Mouse (Mus musculus): ENCODE measurements around the gene Ccdc85b. TPM values are rescaled to one million over a fixed set of nuclear protein-coding genes. Genes with fewer than 3 reads are reported as not detected.

The Ccdc85b gene
- polyA plus RNA-seq, 1 experiment from 2014 or later, result 12.9 TPM

DNA sequence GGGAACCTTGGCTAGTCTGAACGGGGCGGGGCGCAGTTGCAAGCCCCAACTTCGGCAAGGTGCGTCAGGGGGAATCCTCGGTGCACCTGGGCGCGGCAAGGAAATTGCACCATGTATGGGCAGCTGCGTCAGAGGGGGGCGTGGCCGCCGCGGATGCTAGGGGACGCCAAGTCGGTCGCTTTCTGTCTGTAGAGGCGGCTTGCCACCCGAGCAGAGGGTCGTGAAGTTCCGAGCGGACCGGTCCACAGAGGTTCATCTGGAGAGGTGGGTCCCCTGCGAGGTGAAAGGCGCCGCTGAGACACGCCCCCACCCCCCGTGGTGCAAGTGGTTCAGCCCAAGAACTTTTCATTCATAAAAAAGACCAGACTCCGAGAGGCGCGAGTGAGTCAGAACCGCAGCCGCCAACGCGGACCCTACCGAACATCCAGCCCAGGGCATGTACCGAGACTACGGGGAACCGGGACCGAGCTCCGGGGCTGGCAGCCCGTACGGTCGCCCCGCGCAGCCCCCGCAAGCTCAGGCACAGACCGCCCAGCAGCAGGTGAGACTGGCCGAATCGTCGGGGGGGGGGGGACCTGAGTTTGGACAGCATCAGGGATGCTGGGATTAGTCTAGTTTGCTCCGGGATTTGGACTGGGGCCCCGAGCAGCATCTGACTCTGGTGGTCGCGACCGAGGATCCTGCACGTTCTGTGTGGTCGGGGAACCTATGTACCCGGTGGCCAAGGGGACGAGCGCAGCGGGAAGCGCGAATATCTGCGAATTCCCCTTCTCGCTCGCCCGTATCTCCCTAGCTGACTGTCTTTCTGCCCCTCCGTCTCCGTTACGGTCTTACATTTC lies 10.0 kb downstream of the Ccdc85b start, which contains the start of gene Fosl1:
Fosl1 (plus strand) TSS at position 33 of the 839 bp plus-strand sequence.
- H3K4me3 ChIP-seq, result peak within 1 kb of the TSS; percentile 34
- ATAC-seq (ENCODE audit: low FRiP score, low read depth), result 0 out of 2 replicates have a peak, but pooled peaks have one; percentile 44

DNA sequence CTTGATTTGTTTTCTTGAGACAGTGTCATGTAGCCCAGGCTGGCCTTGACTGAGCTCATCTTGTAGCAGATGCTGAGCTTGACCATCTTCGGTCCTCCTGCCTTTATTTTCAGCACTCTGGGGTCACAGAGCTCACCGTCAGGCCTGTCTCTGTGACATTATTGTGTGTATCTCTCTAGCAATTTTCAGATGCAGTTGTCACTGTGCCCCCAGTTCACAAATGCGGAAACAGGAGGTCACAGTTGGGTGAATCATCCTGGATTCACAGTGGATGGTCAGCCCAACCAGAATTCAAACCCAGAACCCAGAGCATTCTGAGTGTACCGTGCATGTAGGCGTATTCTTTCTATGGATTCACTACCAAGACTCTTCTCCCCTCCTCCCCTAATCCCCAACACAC lies 11.9 kb downstream of the Ccdc85b start:
- Histone ChIP-seq H3K9me3 (no peaks in the 10 kb centered on the region), H3K4me2 (replicated peaks) (no peak overlapping the region), H3K4me1 (peaks cover 16% of the 10 kb centered on the region), H3K27ac (no peak overlapping the region), H3K27me3 (replicated peaks) (peaks cover 59% of the 10 kb centered on the region), H3K36me3 (no peaks in the 10 kb centered on the region), H3K4me3 (no peak overlapping the region), H3K9ac (no peak overlapping the region)
- WGBS, result 90% methylated on average over 5 of the region's 5 CpGs
- no peak for ATAC-seq (ENCODE audit: low FRiP score, low read depth)

More for the DNA sequence above, 10.0 kb downstream of the Ccdc85b start, which contains the start of gene Fosl1:
- peak within 1 kb of the TSS; percentile 54 for H3K9ac ChIP-seq
- H3K36me3 ChIP-seq, result no peaks in the 10 kb centered on the region
- no peaks in the 10 kb centered on the region for H3K9me3 ChIP-seq
- 1% methylated on average over 70 of the region's 70 CpGs for WGBS
- no peak within 1 kb of the TSS for H3K27ac ChIP-seq
- H3K4me2 ChIP-seq (replicated peaks), result peak within 1 kb of the TSS; percentile 95
- peaks cover 16% of the 10 kb centered on the region for H3K4me1 ChIP-seq
- peaks cover 60% of the 10 kb centered on the region for H3K27me3 ChIP-seq (replicated peaks)

DNA sequence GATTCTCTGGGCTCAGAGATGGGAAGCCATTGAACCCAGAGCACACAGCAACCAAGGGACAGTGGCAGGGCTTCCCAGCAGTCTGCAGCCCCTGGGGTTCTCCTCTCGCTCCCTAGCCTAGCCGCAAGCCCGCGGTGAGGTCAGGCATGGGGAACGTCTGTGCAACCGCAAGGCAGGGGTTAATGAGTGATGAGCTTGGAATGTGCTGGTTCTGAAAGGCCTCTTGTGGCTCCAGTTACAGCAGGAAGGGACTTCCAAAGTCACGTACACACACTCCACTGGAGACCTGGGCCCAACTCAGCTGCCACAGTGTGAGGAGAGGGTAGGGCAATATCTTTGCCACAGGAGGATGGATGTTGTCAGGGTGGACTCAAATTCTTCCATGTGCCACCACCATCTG lies 12.7 kb downstream of the Ccdc85b start:
- Histone ChIP-seq H3K4me2 (replicated peaks) (no peak overlapping the region), H3K36me3 (no peaks in the 10 kb centered on the region), H3K9ac (no peak overlapping the region), H3K27me3 (replicated peaks) (peaks cover 51% of the 10 kb centered on the region), H3K9me3 (peaks cover 7% of the 10 kb centered on the region; the same call in 1 of the 2 replicates), H3K4me3 (no peak overlapping the region), H3K4me1 (peaks cover 16% of the 10 kb centered on the region), H3K27ac (no peak overlapping the region)
- ATAC-seq (ENCODE audit: low FRiP score, low read depth), result no peak
- 42% methylated on average over 7 of the region's 7 CpGs for WGBS

DNA sequence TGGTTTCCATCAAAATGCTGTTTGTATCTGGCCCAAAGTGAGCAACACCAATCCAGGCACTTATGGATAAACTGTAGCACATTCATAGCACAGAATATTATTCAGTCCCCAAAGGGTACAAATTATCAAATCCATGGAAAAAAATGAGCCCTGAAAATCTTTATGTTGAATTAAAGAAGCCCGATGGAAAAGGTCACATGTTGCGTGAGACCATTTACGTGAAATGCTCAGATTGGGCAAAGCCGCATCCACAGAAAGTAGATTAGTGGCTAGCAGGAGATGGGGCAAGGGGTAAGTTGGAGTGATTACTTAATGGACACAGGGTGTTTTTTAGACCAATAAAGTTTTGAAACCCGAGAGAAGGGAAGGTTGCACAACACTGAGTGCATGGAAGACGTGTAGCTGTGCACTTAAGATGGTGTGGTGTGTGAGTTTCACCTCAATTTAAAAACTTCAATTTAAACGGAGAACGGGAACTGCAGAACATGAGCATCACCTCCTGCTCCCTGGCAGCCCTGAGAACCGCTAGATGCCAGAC lies 13.3 kb downstream of the Ccdc85b start:
- 74% methylated on average over 9 of the region's 9 CpGs for WGBS
- H3K4me3 ChIP-seq, result no peak overlapping the region
- H3K27ac ChIP-seq, result no peak overlapping the region
- peaks cover 46% of the 10 kb centered on the region for H3K27me3 ChIP-seq (replicated peaks)
- H3K4me2 ChIP-seq (replicated peaks), result no peak overlapping the region
- peaks cover 9% of the 10 kb centered on the region; the same call in 1 of the 2 replicates for H3K9me3 ChIP-seq
- peaks cover 16% of the 10 kb centered on the region for H3K4me1 ChIP-seq
- no peak overlapping the region for H3K9ac ChIP-seq
- ATAC-seq (ENCODE audit: low FRiP score, low read depth), result no peak
- H3K36me3 ChIP-seq, result no peaks in the 10 kb centered on the region

DNA sequence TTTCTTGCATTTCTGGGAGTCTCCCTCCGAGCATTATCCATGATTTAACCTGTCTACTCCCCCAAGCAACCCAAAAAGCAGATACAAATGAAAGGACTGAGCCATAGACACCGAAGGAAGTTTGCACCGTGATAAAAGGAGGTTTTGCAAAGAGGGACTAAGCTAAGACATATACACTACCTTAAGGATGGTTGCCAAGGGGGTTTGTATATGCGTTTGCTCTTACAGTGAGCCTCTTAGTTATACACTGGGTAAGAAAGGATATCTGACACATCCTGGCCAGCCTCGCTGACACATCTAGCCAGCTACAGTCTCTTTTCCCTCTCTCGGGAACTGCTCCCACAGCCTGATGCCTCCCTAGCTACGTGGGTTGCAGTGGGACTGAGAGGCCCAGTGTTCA lies 23.7 kb downstream of the Ccdc85b start:
- ATAC-seq (ENCODE audit: low FRiP score, low read depth), result no peak
- Histone ChIP-seq H3K27me3 (replicated peaks) (no peaks in the 10 kb centered on the region; the same call in 1 of the 2 replicates), H3K36me3 (no peaks in the 10 kb centered on the region; the same call in 1 of the 2 replicates), H3K4me2 (replicated peaks) (no peak overlapping the region), H3K9ac (no peak overlapping the region), H3K27ac (no peak overlapping the region), H3K4me3 (no peak overlapping the region), H3K9me3 (no peaks in the 10 kb centered on the region), H3K4me1 (peaks cover 8% of the 10 kb centered on the region)
- 68% methylated on average over 7 of the region's 7 CpGs for WGBS

GRCm38 (mm10) chr19:5432992-5433852 lies 24.5 kb downstream of the Ccdc85b start:
- H3K36me3 ChIP-seq, result no peaks in the 10 kb centered on the region; the same call in 1 of the 2 replicates
- H3K27ac ChIP-seq, result 0 out of 2 replicates have a peak overlapping the region, but pooled peaks have one; percentile 10
- H3K9ac ChIP-seq, result peak overlapping the region; percentile 23; the same call in 1 of the 2 replicates
- no peaks in the 10 kb centered on the region; the same call in 1 of the 2 replicates for H3K27me3 ChIP-seq (replicated peaks)
- peak overlapping the region; percentile 59 for H3K4me2 ChIP-seq (replicated peaks)
- 13% methylated on average over 16 of the region's 16 CpGs for whole genome bisulfite sequencing
- H3K4me1 ChIP-seq, result peaks cover 8% of the 10 kb centered on the region
- H3K4me3 ChIP-seq, result peak overlapping the region; percentile 24
- no peaks in the 10 kb centered on the region for H3K9me3 ChIP-seq
- no peak for ATAC-seq (ENCODE audit: low FRiP score, low read depth)

DNA sequence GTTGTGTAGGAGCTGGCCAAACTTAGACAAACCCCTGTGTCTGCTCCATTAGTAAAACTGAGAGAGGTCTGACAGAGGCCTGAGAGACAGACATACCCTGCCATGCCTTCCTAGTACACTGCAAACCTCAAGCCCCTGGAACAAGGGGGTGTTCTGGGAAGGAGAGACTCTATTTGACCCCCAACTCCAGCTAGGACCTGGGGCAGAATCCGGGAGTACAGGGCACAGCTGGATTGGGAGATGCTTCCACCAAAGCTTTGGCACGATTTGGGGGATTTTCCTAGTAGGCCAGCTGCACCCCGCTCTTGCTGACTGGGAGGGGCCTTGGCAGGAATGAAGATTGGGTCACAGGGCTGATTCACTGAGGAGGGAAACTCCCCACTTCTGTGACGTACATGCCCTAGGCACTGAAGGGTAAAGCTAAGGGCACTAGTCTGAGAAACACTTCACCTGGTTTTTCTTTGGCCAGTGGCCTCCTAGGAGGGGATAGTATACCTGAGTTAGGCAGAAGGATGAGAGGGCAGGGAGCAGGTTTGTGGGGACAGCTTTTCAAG lies 25.7 kb downstream of the Ccdc85b start:
- no peak overlapping the region for H3K4me2 ChIP-seq (replicated peaks)
- H3K4me3 ChIP-seq, result no peak overlapping the region
- no peak for ATAC-seq (ENCODE audit: low FRiP score, low read depth)
- 84% methylated on average over 4 of the region's 4 CpGs for WGBS
- H3K9me3 ChIP-seq, result no peaks in the 10 kb centered on the region
- peaks cover 4% of the 10 kb centered on the region for H3K36me3 ChIP-seq
- no peaks in the 10 kb centered on the region; the same call in 1 of the 2 replicates for H3K27me3 ChIP-seq (replicated peaks)
- no peak overlapping the region for H3K27ac ChIP-seq
- H3K9ac ChIP-seq, result no peak overlapping the region
- peaks cover 9% of the 10 kb centered on the region for H3K4me1 ChIP-seq

GRCm38 (mm10) chr19:5430408-5430807 lies 27.3 kb downstream of the Ccdc85b start:
- no peak for ATAC-seq (ENCODE audit: low FRiP score, low read depth)
- Histone ChIP-seq H3K27me3 (replicated peaks) (no peaks in the 10 kb centered on the region), H3K4me3 (no peak overlapping the region), H3K36me3 (peaks cover 15% of the 10 kb centered on the region), H3K4me2 (replicated peaks) (no peak overlapping the region), H3K4me1 (peaks cover 23% of the 10 kb centered on the region), H3K27ac (no peak overlapping the region), H3K9me3 (no peaks in the 10 kb centered on the region), H3K9ac (no peak overlapping the region)
- 85% methylated on average over 1 of the region's 1 CpGs for WGBS

- Histone ChIP-seq H3K27me3 (replicated peaks) (no peaks in the 10 kb centered on the region), H3K36me3 (peaks cover 15% of the 10 kb centered on the region), H3K4me1 (peaks cover 23% of the 10 kb centered on the region), H3K9me3 (no peaks in the 10 kb centered on the region), H3K4me2 (replicated peaks) (no peak overlapping the region), H3K27ac (no peak overlapping the region), H3K9ac (no peak overlapping the region), H3K4me3 (no peak overlapping the region)
- 85% methylated on average over 8 of the region's 8 CpGs for WGBS
- ATAC-seq (ENCODE audit: low FRiP score, low read depth), result no peak
Observed at GRCm38 (mm10) chr19:5429806-5430205, 27.9 kb downstream of the Ccdc85b start.

- 85% methylated on average over 4 of the region's 4 CpGs for WGBS
- no peaks in the 10 kb centered on the region for H3K9me3 ChIP-seq
- H3K27me3 ChIP-seq (replicated peaks), result no peaks in the 10 kb centered on the region
- peaks cover 23% of the 10 kb centered on the region for H3K4me1 ChIP-seq
- H3K27ac ChIP-seq, result no peak overlapping the region
- no peak overlapping the region for H3K4me3 ChIP-seq
- peaks cover 15% of the 10 kb centered on the region for H3K36me3 ChIP-seq
- H3K4me2 ChIP-seq (replicated peaks), result no peak overlapping the region
- no peak overlapping the region for H3K9ac ChIP-seq
- no peak for ATAC-seq (ENCODE audit: low FRiP score, low read depth)
Observed at GRCm38 (mm10) chr19:5429219-5429618, 28.5 kb downstream of the Ccdc85b start.

GRCm38 (mm10) chr19:5428083-5428482 lies 29.6 kb downstream of the Ccdc85b start:
- H3K27me3 ChIP-seq (replicated peaks), result no peaks in the 10 kb centered on the region
- H3K4me3 ChIP-seq, result no peak overlapping the region
- H3K9ac ChIP-seq, result no peak overlapping the region
- no peaks in the 10 kb centered on the region for H3K9me3 ChIP-seq
- 95% methylated on average over 2 of the region's 2 CpGs for WGBS
- no peak overlapping the region for H3K4me2 ChIP-seq (replicated peaks)
- peaks cover 15% of the 10 kb centered on the region for H3K36me3 ChIP-seq
- H3K27ac ChIP-seq, result no peak overlapping the region
- ATAC-seq (ENCODE audit: low FRiP score, low read depth), result no peak
- peaks cover 27% of the 10 kb centered on the region for H3K4me1 ChIP-seq

Measured in neural tube, embryonic 12.5 days (tissue).